Mouse (Mus musculus) testis, adult 2 months (tissue): ENCODE measurements around the gene Gm10188.

ENCODE experiments used
- CTCF ChIP-seq: fragments of 200-500 bp; IDR thresholded peaks from 2 replicates; pipeline ENCODE4 v1.5.1; 2012; ENCODE audit warnings: low read depth, mild to moderate bottlenecking, inconsistent platforms, low read length, moderate library complexity; ENCODE audit not compliant: control insufficient read depth, insufficient read depth, insufficient replicate concordance
- POLR2A ChIP-seq: fragments of 200-500 bp; IDR thresholded peaks from 2 replicates; pipeline ENCODE4 v1.6.1; 2012; ENCODE audit warnings: low read depth, mild to moderate bottlenecking, inconsistent platforms, low read length, moderate library complexity; ENCODE audit not compliant: control insufficient read depth

DNA sequence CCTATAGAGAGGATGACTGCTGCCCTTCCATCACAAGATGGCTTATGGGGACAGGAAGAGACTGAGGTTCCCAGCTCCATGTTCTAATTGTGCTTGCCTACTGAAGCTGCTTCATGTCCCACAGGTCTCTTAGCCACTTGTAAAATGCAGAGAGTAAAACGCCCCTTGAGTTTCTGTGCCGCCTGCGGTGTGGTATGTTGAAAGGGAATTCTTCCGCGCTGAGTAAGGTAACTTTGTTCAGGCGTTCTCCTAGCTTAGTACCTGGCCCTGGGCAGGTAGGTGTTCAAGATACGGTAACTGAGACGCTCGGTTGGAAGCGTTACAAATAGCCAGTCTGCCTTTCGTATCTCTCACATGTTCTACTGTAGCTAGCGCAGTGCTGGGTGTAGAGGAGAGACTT is 17.9 kb downstream of the Gm10188 start:
- TF ChIP-seq POLR2A: no peak
- TF ChIP-seq CTCF: no peak
